Mouse (Mus musculus) right cerebral cortex, postnatal 36 days (tissue): ENCODE measurements at regions not wholly inside any gene's neighbourhood (a gene's known extent, or its start where the extent isn't known, plus 50 kb on each side); places are given as distances from the start of the nearest gene placed in this dataset.

Experiments
- DNase-seq, 2 experiments: peaks; one replicate each; pipeline ENCODE4 v3.0.0; 2022; ENCODE audit warnings: low spot score in 2 of 2, mixed read lengths in 1 of 2

DNA sequence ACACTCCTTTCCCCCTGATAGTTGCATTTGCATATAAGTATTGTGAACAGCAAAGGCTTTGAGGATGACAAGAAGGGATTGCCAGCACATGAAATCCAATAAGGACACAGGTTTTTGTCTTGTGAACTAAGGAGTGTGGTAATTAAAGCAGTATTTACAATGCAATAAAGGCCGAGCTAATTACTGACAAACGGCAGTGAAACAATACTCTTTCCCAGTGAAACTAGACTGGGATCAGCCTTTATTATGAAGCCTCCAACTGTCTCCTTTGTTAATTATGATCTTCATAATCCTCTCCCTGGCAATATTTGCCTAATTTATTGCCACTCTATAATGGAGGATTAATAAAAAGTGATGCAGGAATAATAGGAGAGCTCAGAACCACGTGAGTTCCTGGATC, 704.2 kb upstream of the Api5 start:
- no peak for DNase-seq

DNA sequence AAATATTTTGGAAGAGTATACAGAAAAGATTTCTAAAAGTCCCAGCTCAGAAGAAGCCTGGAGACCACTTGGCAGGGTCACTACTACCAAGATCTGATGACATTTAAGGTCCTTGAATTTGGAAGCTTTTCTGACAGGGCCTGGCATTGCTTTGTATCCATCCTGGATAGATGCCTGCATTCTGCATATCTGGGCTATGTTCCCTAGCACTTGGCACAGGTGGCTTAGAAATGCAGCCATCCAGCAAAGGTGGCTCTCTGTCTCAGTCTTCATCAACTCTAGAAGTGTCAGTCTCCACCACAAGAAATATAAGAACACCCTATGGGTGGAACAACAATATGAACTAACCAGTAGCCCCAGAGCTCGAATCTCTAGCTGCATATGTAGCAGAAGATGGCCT, 702.2 kb upstream of the Api5 start:
- no peak for DNase-seq

DNA sequence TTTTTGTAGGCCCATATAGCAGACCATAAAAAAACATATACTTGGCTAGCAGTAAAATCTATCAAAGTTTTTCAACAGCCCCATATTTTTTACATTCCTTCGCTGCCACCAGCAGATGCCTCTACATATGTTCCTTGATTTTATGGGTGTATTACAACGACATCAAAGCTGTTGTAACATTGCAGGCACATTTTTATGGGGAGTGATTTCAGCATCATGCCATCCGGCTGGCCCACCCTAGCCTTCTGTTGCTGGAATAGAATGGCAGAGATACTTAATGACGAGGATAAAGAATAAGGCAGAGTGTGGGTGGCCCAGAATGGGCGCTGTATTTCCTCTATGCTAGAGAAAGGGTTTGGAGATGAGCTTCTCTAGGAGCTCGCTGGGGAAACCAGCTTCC, 698.7 kb upstream of the Api5 start:
- peak in 1 of 2 experiments; percentile 15 for DNase-seq

DNA sequence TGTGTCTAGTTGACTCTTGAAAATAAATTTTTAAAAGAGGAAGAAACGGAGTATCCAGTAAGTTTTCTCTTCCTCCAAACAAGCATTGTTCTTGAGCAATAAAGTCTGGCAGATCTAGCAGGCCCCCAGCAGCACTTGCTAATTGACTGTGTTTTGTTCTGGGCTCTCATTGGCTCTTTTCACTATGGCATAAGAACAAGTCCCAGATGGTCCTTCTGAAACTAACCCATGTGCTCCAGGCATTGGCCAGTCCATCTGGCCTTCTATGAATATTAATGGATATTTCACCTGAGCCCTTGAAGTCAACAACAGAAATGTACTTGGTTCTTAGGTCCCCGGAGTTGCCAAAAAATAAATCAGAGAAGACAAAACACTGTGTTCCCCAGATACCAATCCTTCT, 693.2 kb upstream of the Api5 start:
- DNase-seq = no peak

DNA sequence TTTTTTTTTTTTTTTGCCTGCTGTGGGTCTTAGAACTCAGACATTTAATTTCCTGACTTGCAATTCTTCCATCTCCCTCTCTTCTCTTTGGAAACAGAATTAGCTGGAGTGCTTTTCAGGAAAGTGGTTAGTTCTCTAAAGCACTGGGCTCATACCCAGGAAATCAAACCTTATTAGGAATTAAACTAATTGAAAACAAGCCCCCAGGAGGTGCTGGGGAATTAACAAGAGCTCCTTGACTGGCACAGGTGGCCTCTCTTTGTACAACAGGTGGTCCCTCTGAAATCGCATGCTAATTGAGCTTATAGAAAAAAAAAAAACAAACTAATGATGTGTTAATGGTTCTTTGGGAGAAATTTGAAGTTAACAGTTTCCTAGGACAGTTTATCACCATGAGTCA, 690.8 kb upstream of the Api5 start:
- DNase-seq = no peak

DNA sequence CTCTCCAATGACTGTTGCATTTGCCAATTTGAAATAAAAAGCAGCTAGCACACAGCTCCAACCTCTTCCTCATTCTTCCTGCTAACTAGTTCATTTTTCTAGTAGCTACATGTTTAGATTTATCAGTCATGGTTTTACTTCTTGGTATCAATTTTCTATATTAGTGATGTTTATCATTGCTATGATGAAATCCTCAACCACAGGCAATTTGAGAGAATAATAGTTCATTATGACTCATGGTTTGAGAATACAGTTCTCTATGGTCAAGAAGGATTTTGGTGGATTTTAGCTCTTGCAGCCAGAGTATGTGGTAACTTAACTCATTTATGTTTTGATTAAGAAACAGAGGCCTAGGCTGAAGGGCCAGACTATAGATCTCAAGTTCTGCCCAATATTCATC, 681.6 kb upstream of the Api5 start:
- no peak for DNase-seq

DNA sequence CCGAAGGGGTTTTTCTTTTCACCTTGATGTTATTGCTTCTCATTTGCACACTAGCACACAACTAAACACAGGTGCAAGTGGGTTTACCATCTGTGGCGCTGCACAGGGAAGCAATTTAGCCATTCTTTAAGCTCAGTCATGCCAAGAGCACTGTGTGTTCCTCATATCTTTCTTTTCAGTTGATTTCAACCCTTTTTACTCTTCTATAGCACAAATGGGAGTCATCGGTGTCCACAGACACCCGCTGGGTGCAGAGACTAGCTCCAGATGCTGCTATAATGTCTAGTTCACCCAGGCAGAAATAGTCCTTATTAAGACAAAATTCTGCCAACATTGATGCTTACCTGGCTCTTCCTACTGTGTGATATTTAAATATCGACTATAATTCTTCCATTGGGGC, 659.1 kb upstream of the Api5 start:
- DNase-seq = no peak

DNA sequence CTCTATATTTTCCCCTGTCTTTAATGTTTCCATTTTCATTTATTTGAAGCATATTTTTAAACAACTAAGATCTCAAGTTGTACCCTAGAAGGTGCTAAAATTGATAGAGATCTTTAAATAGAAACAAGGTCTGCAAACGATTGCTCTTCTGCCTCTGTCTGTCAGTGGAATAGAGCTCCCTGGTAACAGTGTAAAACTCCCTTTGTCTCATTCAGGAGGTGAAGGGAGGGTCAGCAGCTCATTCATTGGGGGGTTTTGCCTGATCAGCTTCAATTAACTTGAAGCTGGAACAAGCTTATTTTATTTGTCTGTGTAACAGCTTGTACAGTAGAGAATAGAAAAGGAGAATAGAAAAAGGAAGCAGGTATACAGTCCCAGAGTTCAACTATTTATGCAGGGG, 616.7 kb upstream of the Api5 start:
- DNase-seq = no peak

DNA sequence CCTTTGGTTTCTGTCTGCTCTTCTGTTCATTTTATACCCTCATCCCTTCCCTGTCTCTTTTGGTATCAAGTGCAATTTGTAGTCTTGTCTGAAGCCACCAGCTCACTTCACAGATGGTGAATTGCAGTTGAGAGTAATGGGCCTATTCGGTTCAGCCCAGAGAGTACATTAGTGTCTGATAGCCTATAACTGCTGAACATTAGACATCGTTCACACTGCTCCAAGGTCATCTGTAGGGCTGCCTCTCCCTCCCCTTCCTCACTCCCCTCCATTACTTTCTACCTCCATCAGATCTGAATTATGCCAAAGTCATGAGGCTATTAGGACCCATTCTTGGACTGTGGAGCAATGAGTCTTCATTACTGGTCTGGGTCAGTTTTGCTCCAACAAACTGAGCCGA, 615.9 kb upstream of the Api5 start:
- DNase-seq = no peak
